Comparison of ENCODE assay signal across 23 mouse cellular contexts in the genomic region with DNA sequence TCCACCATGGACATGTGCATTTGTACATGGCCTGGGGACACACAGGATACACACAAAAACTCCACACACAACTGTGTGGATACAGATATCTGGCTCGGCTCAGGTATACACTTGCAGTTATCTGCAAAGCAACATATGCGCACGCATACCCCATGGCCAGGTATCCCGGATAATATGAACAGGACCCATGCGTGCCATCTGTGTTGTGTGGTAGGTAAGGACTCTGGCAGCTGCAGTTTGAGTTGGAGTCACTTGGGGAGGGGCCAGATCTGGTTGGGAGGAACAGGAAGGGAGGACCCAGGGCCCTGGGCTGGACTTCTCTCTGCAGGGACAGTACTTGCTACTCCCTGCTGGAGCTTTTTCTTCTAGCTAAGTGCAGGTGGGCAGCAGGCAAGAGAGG. TPM values are rescaled to one million over a fixed set of nuclear protein-coding genes. Genes with fewer than 3 reads are reported as not detected.
DNase-seq lines count a peak whose midpoint lies in the region; ATAC-seq and TF ChIP-seq lines count a peak whose summit lies in the region.
"Had no signal": no experiment of that assay in that cellular context is flagged by ENCODE, and none has a peak within 500 bp of the region (broad histone marks: within the 10 kb centered on the region; RNA-seq: fewer than 3 reads in every experiment).

No protein-coding gene starts in this region.

- DNase-seq in gastrocnemius, postnatal 25 days: peak; percentile 5
- no peak for DNase-seq in gastrocnemius, postnatal 36 days
- DNase-seq in hindbrain, embryonic 14.5 days (ENCODE audit: low spot score): no peak
- DNase-seq in G1E (ENCODE audit: low spot score): peak; percentile 47
- no peak for DNase-seq in left cerebral cortex, adult 2 months (ENCODE audit: extremely low spot score in 1 of 2, low spot score in 2 of 2)
- DNase-seq: adrenal gland, postnatal 25 days; B cell, adult 2 months; cerebellum, adult 8-10 months; heart, postnatal 4 days; left cerebral cortex, postnatal 4 days; lung, embryonic 14.5 days; spleen, adult 18-20 months; thymus, postnatal 25 days had no signal

- peaks cover 6% of the 10 kb centered on the region; the same call in 1 of the 2 replicates for H3K36me3 ChIP-seq in hindbrain, embryonic 15.5 days
- peaks cover 39% of the 10 kb centered on the region for H3K36me3 ChIP-seq in hindbrain, embryonic 14.5 days (replicated peaks; ENCODE audit: control insufficient read depth, insufficient read depth)
- peaks cover 80% of the 10 kb centered on the region for H3K36me3 ChIP-seq in G1E (replicated peaks)
- peaks cover 73% of the 10 kb centered on the region for H3K36me3 ChIP-seq in liver, embryonic 12.5 days
- H3K36me3 ChIP-seq: midbrain, embryonic 15.5 days had no signal

- H3K9ac ChIP-seq in hindbrain, embryonic 15.5 days: no peak overlapping the region
- H3K9ac ChIP-seq in hindbrain, embryonic 14.5 days: no peak overlapping the region
- peak overlapping the region; percentile 75 for H3K9ac ChIP-seq in liver, embryonic 12.5 days
- H3K9ac ChIP-seq: embryonic facial prominence, embryonic 12.5 days; lung, embryonic 14.5 days; midbrain, embryonic 15.5 days had no signal

- 92% methylated on average over 5 of the region's 5 CpGs for WGBS in hindbrain, embryonic 15.5 days
- 95% methylated on average over 5 of the region's 5 CpGs for WGBS in hindbrain, embryonic 14.5 days
- WGBS in liver, embryonic 12.5 days (ENCODE audit: insufficient replicate concordance): 44% methylated on average over 5 of the region's 5 CpGs

- no peak overlapping the region for H3K4me2 ChIP-seq in hindbrain, embryonic 15.5 days
- no peak overlapping the region for H3K4me2 ChIP-seq in hindbrain, embryonic 14.5 days (replicated peaks)
- peak overlapping the region; percentile 91 for H3K4me2 ChIP-seq in liver, embryonic 12.5 days
- H3K4me2 ChIP-seq: embryonic facial prominence, embryonic 12.5 days; lung, embryonic 14.5 days; midbrain, embryonic 15.5 days had no signal

- H3K4me3 ChIP-seq in hindbrain, embryonic 15.5 days: no peak overlapping the region
- H3K4me3 ChIP-seq in hindbrain, embryonic 14.5 days (replicated peaks; ENCODE audit: low read length): no peak overlapping the region
- peak overlapping the region; percentile 44; the same call in 1 of the 2 replicates for H3K4me3 ChIP-seq in G1E (ENCODE audit: low read depth, low read length)
- H3K4me3 ChIP-seq in liver, embryonic 12.5 days: peak overlapping the region; percentile 31
- no peak overlapping the region for H3K4me3 ChIP-seq in left cerebral cortex, adult 2 months
- H3K4me3 ChIP-seq: embryonic facial prominence, embryonic 12.5 days; midbrain, embryonic 15.5 days had no signal

- no peaks in the 10 kb centered on the region for H3K9me3 ChIP-seq in hindbrain, embryonic 15.5 days
- H3K9me3 ChIP-seq in hindbrain, embryonic 14.5 days (ENCODE audit: control insufficient read depth, low read length): no peaks in the 10 kb centered on the region
- H3K9me3 ChIP-seq in G1E (replicated peaks): no peaks in the 10 kb centered on the region
- no peaks in the 10 kb centered on the region for H3K9me3 ChIP-seq in liver, embryonic 12.5 days (replicated peaks)
- H3K9me3 ChIP-seq: embryonic facial prominence, embryonic 12.5 days; midbrain, embryonic 15.5 days had no signal

- H3K4me1 ChIP-seq in hindbrain, embryonic 15.5 days (replicated peaks): no peaks in the 10 kb centered on the region
- H3K4me1 ChIP-seq in hindbrain, embryonic 14.5 days (replicated peaks; ENCODE audit: control insufficient read depth, insufficient read depth, low read length): no peaks in the 10 kb centered on the region
- H3K4me1 ChIP-seq in G1E (ENCODE audit: insufficient read depth, low read depth, low read length): peaks cover 97% of the 10 kb centered on the region
- peaks cover 99% of the 10 kb centered on the region for H3K4me1 ChIP-seq in liver, embryonic 12.5 days
- H3K4me1 ChIP-seq: embryonic facial prominence, embryonic 12.5 days; midbrain, embryonic 15.5 days had no signal

- TF ChIP-seq CTCF in G1E (IDR thresholded peaks at IDR 0.05; ENCODE audit: low read depth, low read length): no peak
- TF ChIP-seq CTCF in left cerebral cortex, adult 2 months (IDR thresholded peaks at IDR 0.05): no peak

- H3K27ac ChIP-seq in hindbrain, embryonic 15.5 days (replicated peaks): no peak overlapping the region
- no peak overlapping the region for H3K27ac ChIP-seq in hindbrain, embryonic 14.5 days
- peak overlapping the region; percentile 99 for H3K27ac ChIP-seq in liver, embryonic 12.5 days
- H3K27ac ChIP-seq in left cerebral cortex, adult 2 months: no peak overlapping the region
- H3K27ac ChIP-seq: embryonic facial prominence, embryonic 12.5 days; midbrain, embryonic 15.5 days had no signal

- H3K27me3 ChIP-seq in hindbrain, embryonic 15.5 days: no peaks in the 10 kb centered on the region
- H3K27me3 ChIP-seq in hindbrain, embryonic 14.5 days (ENCODE audit: control insufficient read depth, insufficient read depth, low read length): no peaks in the 10 kb centered on the region
- no peaks in the 10 kb centered on the region for H3K27me3 ChIP-seq in G1E (ENCODE audit: insufficient read depth, low read length)
- no peaks in the 10 kb centered on the region for H3K27me3 ChIP-seq in liver, embryonic 12.5 days (replicated peaks)
- H3K27me3 ChIP-seq: embryonic facial prominence, embryonic 12.5 days; midbrain, embryonic 15.5 days; Patski had no signal

- 0 out of 2 replicates have a peak, but pooled peaks have one; percentile 7 for ATAC-seq in hindbrain, embryonic 15.5 days (ENCODE audit: low FRiP score, low read depth)
- ATAC-seq in hindbrain, embryonic 14.5 days (ENCODE audit: low FRiP score): no peak
- ATAC-seq in G1E (ENCODE audit: extremely low read depth, insufficient number of reproducible peaks, low FRiP score, poor library complexity, severe bottlenecking): no peak
- ATAC-seq in liver, embryonic 12.5 days: no peak
- ATAC-seq in monocyte, adult 5-6 weeks (replicated peaks; ENCODE audit: insufficient number of reproducible peaks, low FRiP score, low TSS enrichment, poor library complexity, severe bottlenecking): no peak
- ATAC-seq: activated CD4-positive, CD25-positive, alpha-beta regulatory T cell, adult 4 months; midbrain, embryonic 15.5 days; Patski had no signal

- intact Hi-C loops in gastrocnemius, postnatal 36 days (cut with DNase I): no loop called here
- intact Hi-C loops in left cerebral cortex, adult 2 months (cut with DNase I): no loop called here

RNA-seq across cellular contexts. Expression of a gene that starts 15.4 kb away (rescaled TPM):
- 100 to 1,000 TPM; 205 to 217 TPM for total RNA-seq in gastrocnemius, postnatal 25 days (2021)
- 100 to 1,000 TPM; 180 to 220 TPM for total RNA-seq in gastrocnemius, postnatal 36 days (2021)
- polyA plus RNA-seq in hindbrain, embryonic 15.5 days (2015; fragmentation: Nextera tagmentation; extraction: Ambion mirVana): 14.1 and 17.3 TPM in 2 replicates
- 13.3 and 16.4 TPM in 2 replicates for polyA plus RNA-seq in hindbrain, embryonic 14.5 days (2014; fragmentation: Nextera tagmentation; extraction: Ambion mirVana)
- total RNA-seq in G1E (2014; fragmentation: Nextera tagmentation) (299 and 342 TPM in 2 replicates), G1E (2017) (35.7 and 36.0 TPM in 2 replicates)
- polyA plus RNA-seq in G1E (2012): 692 and 737 TPM in 2 replicates
- polyA plus RNA-seq in liver, embryonic 12.5 days (2016; fragmentation: Nextera tagmentation; extraction: Ambion mirVana): 305 and 313 TPM in 2 replicates
- total RNA-seq in left cerebral cortex, adult 2 months (2021): 1 to 10 TPM; 3.5 to 4.7 TPM
- total RNA-seq in monocyte, adult 5-6 weeks (2017): 37.6 to 41.8 TPM (median 37.7 TPM) in 3 replicates

RNA-seq across cellular contexts. Expression of a gene that starts 35.7 kb away (rescaled TPM):
- 10 to 100 TPM; 11.8 to 12.7 TPM for total RNA-seq in gastrocnemius, postnatal 25 days (2021)
- total RNA-seq in gastrocnemius, postnatal 36 days (2021): 10 to 100 TPM; 11.4 to 12.8 TPM
- 111 and 112 TPM in 2 replicates for polyA plus RNA-seq in hindbrain, embryonic 15.5 days (2015; fragmentation: Nextera tagmentation; extraction: Ambion mirVana)
- polyA plus RNA-seq in hindbrain, embryonic 14.5 days (2014; fragmentation: Nextera tagmentation; extraction: Ambion mirVana): 111 and 117 TPM in 2 replicates
- total RNA-seq in G1E (2014; fragmentation: Nextera tagmentation): 165 and 189 TPM in 2 replicates
- 92.4 and 93.2 TPM in 2 replicates for total RNA-seq in G1E (2017)
- 60.2 and 71.9 TPM in 2 replicates for polyA plus RNA-seq in G1E (2012)
- 117 and 119 TPM in 2 replicates for polyA plus RNA-seq in liver, embryonic 12.5 days (2016; fragmentation: Nextera tagmentation; extraction: Ambion mirVana)
- total RNA-seq in left cerebral cortex, adult 2 months (2021): 10 to 100 TPM; 55.8 to 61.1 TPM
- total RNA-seq in monocyte, adult 5-6 weeks (2017): 40.0 to 48.7 TPM (median 46.6 TPM) in 3 replicates

RNA-seq across cellular contexts. Expression of a gene that starts 58.2 kb away (rescaled TPM):
- total RNA-seq in gastrocnemius, postnatal 25 days (2021): not detected
- under 1 TPM in 1 of 2 experiments, not detected in 1; 0.51 TPM for total RNA-seq in gastrocnemius, postnatal 36 days (2021)
- polyA plus RNA-seq in hindbrain, embryonic 15.5 days (2015; fragmentation: Nextera tagmentation; extraction: Ambion mirVana): 0.96 and 1.4 TPM in 2 replicates
- polyA plus RNA-seq in hindbrain, embryonic 14.5 days (2014; fragmentation: Nextera tagmentation; extraction: Ambion mirVana): 0.95 and 1.0 TPM in 2 replicates
- total RNA-seq in G1E (2014; fragmentation: Nextera tagmentation) (not detected in 2 replicates), G1E (2017) (not detected in 2 replicates)
- polyA plus RNA-seq in G1E (2012): not detected in 2 replicates
- polyA plus RNA-seq in liver, embryonic 12.5 days (2016; fragmentation: Nextera tagmentation; extraction: Ambion mirVana): 0.10 TPM in 1 of 2 replicates, not detected in the other
- total RNA-seq in left cerebral cortex, adult 2 months (2021): under 1 TPM; 0.30 to 0.86 TPM
- total RNA-seq in monocyte, adult 5-6 weeks (2017): 2.6 to 8.5 TPM (median 7.4 TPM) in 3 replicates
- total RNA-seq: adrenal gland, postnatal 25 days; gastrocnemius, postnatal 4 days; heart, postnatal 4 days; layer of hippocampus, postnatal 25 days had no signal
- polyA plus RNA-seq: intestine, embryonic 14.5 days had no signal

Comparison
In these comparisons a context has a peak if more than half of its experiments do, and no peak if none do; other contexts are left out.
1. DNase-seq: peak in gastrocnemius, postnatal 25 days (single experiment) and G1E (single experiment); none in gastrocnemius, postnatal 36 days (0 of 2), hindbrain, embryonic 14.5 days (single experiment) and left cerebral cortex, adult 2 months (0 of 2).
2. H3K4me3 ChIP-seq: peak in G1E (single experiment) and liver, embryonic 12.5 days (single experiment); none in hindbrain, embryonic 15.5 days (single experiment), hindbrain, embryonic 14.5 days (single experiment) and left cerebral cortex, adult 2 months (single experiment).